Mouse (Mus musculus): ENCODE measurements around the gene Hdgfl2.

- TF ChIP-seq CTCF (IDR thresholded peaks at IDR 0.05; ENCODE audit: control insufficient read depth, insufficient read depth, insufficient replicate concordance, low read depth, low read length), result no peak
- no peak for TF ChIP-seq POLR2A (IDR thresholded peaks at IDR 0.05; ENCODE audit: control insufficient read depth, low read depth, low read length)
Measured at GRCm38 (mm10) chr17:56119981-56120880, 40.8 kb downstream of the Hdgfl2 start.

Measured in testis, adult 2 months (tissue).